Mouse (Mus musculus): ENCODE data around the gene Tmem186. TPM values are rescaled to one million over a fixed set of nuclear protein-coding genes. Genes with fewer than 3 reads are reported as not detected.

Tmem186 gene
- 1 to 10 TPM; 3.1 to 3.4 TPM for total RNA-seq (2023)

GRCm38 (mm10) chr16:8637217-8638051 is at the start of gene Tmem186, which contains the start of gene Pmm2:
Gene Tmem186, minus strand, starts transcription at chr16:8637712.
Gene Pmm2, plus strand, starts transcription at chr16:8637674.

GRCm38 (mm10) chr16:8680470-8680869 is 43.0 kb upstream of the Tmem186 start, which contains the start of gene Gm5767:
Gene Gm5767, plus strand, starts transcription at chr16:8680770.

GRCm38 (mm10) chr16:8671551-8672349 is 34.2 kb upstream of the Tmem186 start, which contains the start of gene Carhsp1:
Gene Carhsp1, minus strand, starts transcription at chr16:8672155.

Other genes starting within 250 kb of the Tmem186 start
- gene Tmem114, start 212.6 kb downstream of the Tmem186 start, total RNA-seq (2023): not detected
- gene Mettl22, start 166.9 kb downstream of the Tmem186 start, total RNA-seq (2023): 1 to 10 TPM; 3.1 to 4.6 TPM
- under 1 TPM in 1 of 2 experiments, not detected in 1; 0.33 TPM for gene Abat, start 124.3 kb downstream of the Tmem186 start, total RNA-seq (2023)
- gene Pmm2, start within 50 bp of the Tmem186 start, total RNA-seq (2023): 10 to 100 TPM; 27.5 to 41.0 TPM
- 10 to 100 TPM; 58.2 to 67.3 TPM for gene Carhsp1, start 34.4 kb upstream of the Tmem186 start, total RNA-seq (2023)
- gene Gm5767, start 43.1 kb upstream of the Tmem186 start, total RNA-seq (2023): not detected
- gene Usp7, start 154.6 kb upstream of the Tmem186 start, total RNA-seq (2023): 100 to 1,000 TPM; 141 to 146 TPM
- 10 to 100 TPM; 85.4 to 90.5 TPM for gene 1810013L24Rik, start 192.4 kb upstream of the Tmem186 start, total RNA-seq (2023)

All from neutrophil, adult 59 days (primary cell).